Mouse (Mus musculus) neural tube, embryonic 13.5 days (tissue): Measurements from ENCODE around the gene Fam189a1. TPM values are rescaled to one million over a fixed set of nuclear protein-coding genes. Genes with fewer than 3 reads are reported as not detected.

Source experiments
- ATAC-seq: fragments of 200-750 bp; cut with Nextera tagmentation; 2 replicates; pipeline ENCODE4 v1.8.0; 2017; ENCODE audit warnings: low read depth, mild to moderate bottlenecking, moderate TSS enrichment, moderate library complexity
- H3K27ac ChIP-seq: fragments of 300-500 bp; sonication (generic); replicated peaks from 2 replicates; pipeline ENCODE4 v1.5.1; 2015; ENCODE audit warnings: moderate library complexity, mild to moderate bottlenecking, inconsistent platforms
- H3K27me3 ChIP-seq: fragments of 300-500 bp; sonication (generic); 2 replicates; pipeline ENCODE4 v1.6.1; 2015; ENCODE audit warnings: mild to moderate bottlenecking, inconsistent platforms
- H3K36me3 ChIP-seq: fragments of 300-500 bp; sonication (generic); 2 replicates; pipeline ENCODE4 v1.6.1; 2015; ENCODE audit warnings: mild to moderate bottlenecking, inconsistent platforms
- H3K4me1 ChIP-seq: fragments of 300-500 bp; sonication (generic); replicated peaks from 2 replicates; pipeline ENCODE4 v1.6.1; 2015; ENCODE audit warnings: inconsistent platforms
- H3K4me2 ChIP-seq: fragments of 300-500 bp; sonication (generic); 2 replicates; pipeline ENCODE4 v1.6.1; 2015; ENCODE audit warnings: inconsistent platforms, mild to moderate bottlenecking, moderate library complexity
- H3K4me3 ChIP-seq: fragments of 300-500 bp; sonication (generic); 2 replicates; pipeline ENCODE4 v1.5.1; 2015; ENCODE audit warnings: mild to moderate bottlenecking, inconsistent platforms
- H3K9ac ChIP-seq: fragments of 300-500 bp; sonication (generic); 2 replicates; pipeline ENCODE4 v1.6.1; 2015; ENCODE audit warnings: moderate library complexity, mild to moderate bottlenecking, inconsistent platforms
- H3K9me3 ChIP-seq: fragments of 300-500 bp; sonication (generic); 2 replicates; pipeline ENCODE4 v1.6.1; 2016; ENCODE audit warnings: inconsistent platforms
- WGBS: fragments of 180-500 bp; shearing (Covaris S2); methylation state at CpG from one replicate; pipeline ENCODE4 v1.1.7; 2015; 5-methylcytosine and 5-hydroxymethylcytosine counted together
- polyA plus RNA-seq: library from polyadenylated mRNA; unstranded; fragments of >200 nt; fragmentation: Nextera tagmentation; extraction: Ambion mirVana; gene quantifications from 2 replicates; pipeline ENCODE4 v1.2.1, GENCODE M21; 2015

The Fam189a1 gene
- polyA plus RNA-seq, 1 experiment from 2014 or later: 10.8 TPM

DNA sequence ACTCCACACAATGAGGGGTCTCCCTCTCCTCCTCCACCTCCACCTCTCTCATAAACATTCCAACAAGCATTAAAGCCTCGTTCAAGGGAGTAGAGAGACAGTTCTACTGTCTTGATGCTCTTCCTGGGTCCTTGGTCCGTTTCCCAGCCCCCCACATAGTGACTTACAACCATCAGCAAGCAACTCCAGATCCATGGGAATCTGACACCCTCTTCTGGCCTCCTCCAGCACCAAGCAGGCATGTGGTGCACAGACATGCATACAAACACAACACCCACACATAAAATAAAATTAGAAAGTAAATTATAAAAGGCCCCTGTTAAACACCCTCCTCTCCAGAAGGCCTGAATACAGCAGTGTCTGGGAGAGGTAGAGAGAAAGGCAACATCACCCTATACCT is 317.1 kb downstream of the Fam189a1 start:
- H3K4me1 ChIP-seq: peaks cover 30% of the 10 kb centered on the region
- WGBS: 67% methylated on average over 2 of the region's 2 CpGs
- H3K36me3 ChIP-seq: no peaks in the 10 kb centered on the region
- peak overlapping the region; percentile 55 for H3K4me2 ChIP-seq
- ATAC-seq: no peak; the same call in 1 of the 2 replicates
- no peak overlapping the region for H3K4me3 ChIP-seq
- no peaks in the 10 kb centered on the region for H3K9me3 ChIP-seq
- H3K27ac ChIP-seq: no peak overlapping the region
- no peak overlapping the region for H3K9ac ChIP-seq
- peaks cover 20% of the 10 kb centered on the region for H3K27me3 ChIP-seq

DNA sequence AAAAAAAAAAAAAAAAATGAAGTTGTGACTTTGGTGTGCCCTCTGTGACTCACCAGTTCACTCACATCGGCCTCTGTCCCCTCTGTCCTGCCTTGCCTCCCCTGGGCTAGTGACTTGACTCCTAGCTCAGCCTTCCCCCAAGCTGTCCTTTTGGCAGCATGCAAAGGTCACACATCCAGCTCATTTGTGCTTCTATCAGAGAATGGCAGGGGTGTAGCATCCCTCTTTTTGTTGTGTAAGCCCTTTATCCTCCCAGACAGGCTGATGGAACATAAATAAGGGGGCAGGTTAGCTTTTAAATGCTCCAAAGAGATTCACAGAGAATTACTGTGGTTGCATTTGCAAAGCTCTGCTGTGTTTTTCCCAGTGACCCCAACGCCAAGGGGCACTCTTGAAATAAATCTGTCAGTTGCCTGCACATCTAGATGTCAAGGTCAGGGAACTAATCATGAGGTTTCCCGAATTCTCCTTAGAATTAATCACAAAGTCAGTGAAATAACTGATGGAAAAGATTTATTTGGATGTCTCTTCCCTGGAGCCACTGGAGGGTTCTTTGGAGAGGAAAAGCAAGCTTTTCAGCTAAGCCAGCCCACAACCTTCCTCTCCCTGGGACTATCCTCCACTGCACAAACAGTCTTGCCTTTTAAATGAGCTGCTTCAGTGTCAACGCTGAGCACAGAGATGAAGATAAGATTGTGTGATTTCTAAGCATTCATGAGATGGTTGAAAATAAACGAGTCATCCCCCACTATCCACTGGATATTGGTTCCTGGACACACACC is 326.0 kb downstream of the Fam189a1 start:
- Histone ChIP-seq H3K4me2 (no peak overlapping the region), H3K4me3 (no peak overlapping the region), H3K9ac (no peak overlapping the region), H3K27ac (0 out of 2 replicates have a peak overlapping the region, but pooled peaks have one; percentile 38), H3K9me3 (no peaks in the 10 kb centered on the region), H3K27me3 (no peaks in the 10 kb centered on the region), H3K4me1 (peaks cover 11% of the 10 kb centered on the region), H3K36me3 (no peaks in the 10 kb centered on the region)
- peak; percentile 74 for ATAC-seq
- 14% methylated on average over 5 of the region's 5 CpGs for WGBS

DNA sequence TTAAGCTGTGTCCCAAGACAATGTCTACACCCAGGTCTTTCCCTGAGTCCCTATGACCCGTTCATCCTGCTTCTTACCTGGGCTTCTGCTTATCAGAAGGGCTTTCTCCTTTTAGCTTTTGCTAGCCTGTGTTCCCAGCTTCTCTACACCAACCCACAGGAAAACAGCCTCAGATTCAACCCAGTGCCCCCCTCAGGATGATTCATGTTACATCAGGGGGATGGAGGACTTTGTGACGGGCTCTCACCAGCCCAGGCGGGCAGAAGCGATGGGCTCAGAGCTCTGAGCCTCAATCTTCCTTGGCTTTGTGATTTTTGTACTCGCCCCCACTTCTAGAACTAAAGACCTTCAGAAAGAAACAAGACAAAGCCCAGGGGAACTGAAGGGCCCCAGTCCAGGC is 335.3 kb downstream of the Fam189a1 start:
- ATAC-seq: no peak
- no peaks in the 10 kb centered on the region for H3K27me3 ChIP-seq
- H3K9ac ChIP-seq: no peak overlapping the region
- peaks cover 5% of the 10 kb centered on the region; the same call in 1 of the 2 replicates for H3K4me1 ChIP-seq
- WGBS: 79% methylated on average over 5 of the region's 5 CpGs
- H3K27ac ChIP-seq: no peak overlapping the region
- no peaks in the 10 kb centered on the region for H3K36me3 ChIP-seq
- no peak overlapping the region for H3K4me2 ChIP-seq
- H3K9me3 ChIP-seq: no peaks in the 10 kb centered on the region
- H3K4me3 ChIP-seq: no peak overlapping the region

DNA sequence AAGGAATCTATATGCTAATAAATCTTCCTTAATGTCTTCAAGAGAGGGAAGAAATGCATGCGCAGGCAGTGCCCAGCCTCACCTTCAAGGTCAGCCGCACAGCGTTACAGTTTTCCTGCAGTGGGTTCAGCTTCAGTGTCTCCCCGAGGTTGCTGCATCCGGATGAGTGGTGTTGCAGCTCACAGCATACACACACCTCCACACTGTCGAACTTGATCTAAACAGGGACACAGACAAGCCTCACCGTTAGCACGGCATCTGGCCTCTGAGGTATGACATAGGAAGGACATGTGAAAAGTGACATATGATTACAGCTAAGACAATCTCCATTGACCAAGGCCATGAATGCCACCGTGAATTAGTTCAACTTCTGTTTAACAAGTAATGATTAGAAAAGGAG is 336.7 kb downstream of the Fam189a1 start:
- H3K27ac ChIP-seq: peak overlapping the region; percentile 42
- H3K4me3 ChIP-seq: no peak overlapping the region
- no peaks in the 10 kb centered on the region for H3K36me3 ChIP-seq
- peaks cover 5% of the 10 kb centered on the region; the same call in 1 of the 2 replicates for H3K4me1 ChIP-seq
- no peaks in the 10 kb centered on the region for H3K27me3 ChIP-seq
- no peak overlapping the region for H3K9ac ChIP-seq
- no peak for ATAC-seq
- WGBS: 73% methylated on average over 9 of the region's 9 CpGs
- no peaks in the 10 kb centered on the region for H3K9me3 ChIP-seq
- H3K4me2 ChIP-seq: no peak overlapping the region

DNA sequence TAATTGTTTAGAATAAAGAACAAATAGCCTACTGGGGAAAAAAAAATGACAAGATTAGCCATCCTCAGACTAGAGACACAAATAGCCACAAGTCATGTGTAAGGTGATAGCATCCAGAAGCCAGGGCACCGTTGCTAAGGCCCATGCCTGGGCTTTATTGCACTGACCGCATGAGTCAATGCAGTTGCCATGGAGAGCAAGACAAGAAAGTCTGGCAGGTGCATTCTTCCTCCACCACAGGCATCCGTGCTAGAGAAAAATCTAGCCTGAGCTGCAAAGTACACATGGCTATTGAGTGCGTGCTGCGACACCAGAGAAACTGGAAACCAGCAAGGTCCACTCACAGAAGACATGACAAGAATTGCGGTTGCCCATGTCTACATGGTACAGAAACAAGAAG is 347.5 kb downstream of the Fam189a1 start:
- Histone ChIP-seq H3K36me3 (no peaks in the 10 kb centered on the region), H3K9ac (no peak overlapping the region), H3K4me2 (no peak overlapping the region), H3K27me3 (no peaks in the 10 kb centered on the region), H3K4me1 (peaks cover 24% of the 10 kb centered on the region), H3K9me3 (no peaks in the 10 kb centered on the region), H3K4me3 (no peak overlapping the region), H3K27ac (no peak overlapping the region)
- ATAC-seq: 0 out of 2 replicates have a peak, but pooled peaks have one; percentile 47
- 25% methylated on average over 6 of the region's 6 CpGs for WGBS

DNA sequence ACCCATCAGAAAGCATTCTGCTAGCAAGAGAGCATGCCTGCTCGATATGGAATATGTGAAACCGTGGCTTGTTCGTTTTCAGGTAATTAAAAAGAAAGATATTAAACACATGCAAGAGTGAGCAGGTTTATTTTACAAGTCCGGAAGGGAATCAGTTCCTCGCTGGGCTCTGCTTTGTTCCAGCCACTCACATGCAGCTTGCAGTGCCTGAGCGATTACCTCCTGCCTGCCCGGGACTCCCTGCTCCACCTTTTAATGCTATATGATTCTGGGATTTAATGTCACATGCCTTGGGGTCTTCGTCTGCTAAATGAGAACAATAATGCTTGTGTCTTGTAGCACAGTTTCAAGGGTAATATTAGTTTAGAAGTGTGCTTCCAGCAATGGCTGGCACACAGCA is 351.3 kb downstream of the Fam189a1 start:
- no peak overlapping the region for H3K4me2 ChIP-seq
- H3K36me3 ChIP-seq: no peaks in the 10 kb centered on the region
- H3K27me3 ChIP-seq: no peaks in the 10 kb centered on the region
- H3K9ac ChIP-seq: no peak overlapping the region
- peaks cover 27% of the 10 kb centered on the region for H3K4me1 ChIP-seq
- 46% methylated on average over 8 of the region's 8 CpGs for WGBS
- H3K9me3 ChIP-seq: no peaks in the 10 kb centered on the region
- 0 out of 2 replicates have a peak overlapping the region, but pooled peaks have one; percentile 9 for H3K27ac ChIP-seq
- peak; percentile 58 for ATAC-seq
- H3K4me3 ChIP-seq: no peak overlapping the region

DNA sequence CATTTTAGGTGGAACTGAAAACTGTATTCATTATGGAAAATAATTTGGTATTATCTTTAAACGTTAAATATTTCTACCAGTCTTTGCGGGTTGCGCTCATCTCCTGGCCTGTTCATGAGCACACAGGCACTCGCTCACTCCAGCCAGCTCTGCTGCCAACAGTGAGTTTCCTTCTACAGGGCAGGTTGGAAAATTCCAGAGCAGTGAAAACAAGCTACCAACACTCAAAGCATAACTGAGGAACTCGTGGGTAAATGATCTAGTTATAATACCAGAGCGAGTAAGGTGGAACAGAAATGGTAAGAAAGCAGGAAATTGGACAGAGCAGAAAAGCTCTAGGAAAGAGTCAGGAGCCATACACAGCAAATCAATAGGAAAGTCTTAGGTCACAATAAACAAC is 360.8 kb downstream of the Fam189a1 start:
- Histone ChIP-seq H3K9me3 (no peaks in the 10 kb centered on the region), H3K4me1 (0 out of 2 replicates have a peak, but pooled peaks cover 4% of the 10 kb centered on the region), H3K4me2 (no peak overlapping the region), H3K9ac (no peak overlapping the region), H3K36me3 (no peaks in the 10 kb centered on the region), H3K4me3 (no peak overlapping the region), H3K27me3 (no peaks in the 10 kb centered on the region), H3K27ac (no peak overlapping the region)
- WGBS: 87% methylated on average over 6 of the region's 6 CpGs
- ATAC-seq: no peak

DNA sequence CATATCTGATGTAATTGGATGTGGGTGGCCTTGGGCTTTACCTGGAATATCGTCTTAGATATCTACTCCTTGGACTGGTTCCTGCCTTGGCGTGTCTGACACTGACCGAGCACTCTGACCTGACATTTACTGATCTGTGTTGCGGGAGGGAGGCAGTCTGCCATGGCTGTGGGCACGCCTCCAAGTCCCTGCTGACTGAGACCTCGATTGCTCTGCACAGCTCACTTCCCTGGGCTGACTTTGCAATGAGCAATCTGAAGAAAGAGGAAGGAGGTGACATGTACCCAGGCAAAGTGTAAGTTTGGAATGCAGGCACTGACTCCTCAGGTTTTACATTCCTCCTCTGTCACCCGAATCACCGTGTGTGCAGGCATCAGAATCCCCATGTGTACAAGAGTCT is 364.3 kb downstream of the Fam189a1 start:
- Histone ChIP-seq H3K27ac (no peak overlapping the region), H3K9me3 (no peaks in the 10 kb centered on the region), H3K4me2 (no peak overlapping the region), H3K36me3 (no peaks in the 10 kb centered on the region), H3K4me1 (0 out of 2 replicates have a peak, but pooled peaks cover 4% of the 10 kb centered on the region), H3K9ac (no peak overlapping the region), H3K27me3 (no peaks in the 10 kb centered on the region), H3K4me3 (no peak overlapping the region)
- no peak for ATAC-seq
- WGBS: 65% methylated on average over 8 of the region's 8 CpGs

DNA sequence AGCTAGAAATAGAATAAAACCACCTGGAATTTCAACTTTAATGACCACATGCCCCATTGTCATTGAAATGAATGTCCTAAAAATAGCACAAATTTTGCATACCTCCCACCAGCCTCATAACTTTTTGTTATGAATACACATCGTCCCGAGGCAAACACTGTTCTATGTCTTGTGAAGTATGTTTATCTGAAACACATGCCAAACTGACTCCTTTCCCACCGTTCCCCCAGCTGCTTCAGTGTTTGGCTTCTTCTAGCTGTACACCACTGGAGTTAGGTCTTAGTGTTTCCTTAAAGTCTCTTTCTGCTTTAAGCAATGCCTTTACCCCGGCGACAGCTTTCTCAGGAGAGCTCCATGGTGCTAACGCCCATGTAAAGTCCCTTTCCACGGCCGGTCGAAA is 365.2 kb downstream of the Fam189a1 start:
- no peak overlapping the region for H3K27ac ChIP-seq
- no peaks in the 10 kb centered on the region for H3K9me3 ChIP-seq
- H3K9ac ChIP-seq: no peak overlapping the region
- H3K4me3 ChIP-seq: no peak overlapping the region
- 70% methylated on average over 9 of the region's 9 CpGs for WGBS
- no peak overlapping the region for H3K4me2 ChIP-seq
- no peaks in the 10 kb centered on the region for H3K36me3 ChIP-seq
- H3K4me1 ChIP-seq: 0 out of 2 replicates have a peak, but pooled peaks cover 4% of the 10 kb centered on the region
- H3K27me3 ChIP-seq: no peaks in the 10 kb centered on the region
- no peak for ATAC-seq

DNA sequence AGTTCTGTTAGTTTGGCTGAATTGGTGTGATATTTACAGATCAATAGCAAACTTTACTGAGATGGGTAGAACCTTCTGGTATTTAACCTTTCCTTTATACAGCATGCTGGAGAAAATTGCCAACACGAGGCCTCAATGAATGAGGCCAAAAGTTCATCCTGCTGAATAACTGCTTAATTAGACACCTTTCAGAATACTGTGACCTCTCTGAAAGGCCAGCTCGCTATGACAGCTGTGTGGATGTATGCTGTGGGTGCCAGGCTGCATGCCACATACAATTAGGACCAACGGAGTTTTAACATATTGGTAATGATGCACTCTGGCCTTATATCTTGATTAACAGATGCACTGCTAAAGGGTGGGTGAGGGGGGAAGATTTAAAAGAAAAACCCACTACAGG is 371.3 kb downstream of the Fam189a1 start:
- no peak for ATAC-seq
- Histone ChIP-seq H3K9ac (no peak overlapping the region), H3K4me3 (no peak overlapping the region), H3K4me2 (no peak overlapping the region), H3K27me3 (no peaks in the 10 kb centered on the region), H3K36me3 (no peaks in the 10 kb centered on the region), H3K4me1 (peaks cover 14% of the 10 kb centered on the region), H3K27ac (no peak overlapping the region), H3K9me3 (no peaks in the 10 kb centered on the region)
- WGBS: 36% methylated on average over 3 of the region's 3 CpGs

DNA sequence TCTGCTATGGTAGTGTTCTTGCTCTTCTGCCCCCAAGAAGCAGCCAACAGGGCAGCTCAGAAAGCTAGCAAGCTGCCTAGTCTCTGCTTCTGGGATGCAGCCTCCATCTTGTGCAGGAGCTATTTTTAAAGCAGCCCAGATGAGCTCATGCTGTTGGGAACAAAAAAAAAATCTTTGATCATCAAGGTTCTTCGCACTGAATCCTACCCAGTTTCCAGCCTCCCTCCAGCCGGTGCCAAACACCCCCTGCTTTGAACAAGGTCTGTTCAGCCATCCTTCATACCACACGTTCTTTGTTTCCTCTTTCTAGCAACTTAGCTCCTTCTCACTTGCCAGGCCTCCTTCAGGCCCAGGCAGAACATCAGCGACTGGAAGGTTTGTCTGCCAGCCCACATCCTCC is 376.9 kb downstream of the Fam189a1 start:
- no peak overlapping the region for H3K9ac ChIP-seq
- H3K9me3 ChIP-seq: no peaks in the 10 kb centered on the region
- H3K27me3 ChIP-seq: no peaks in the 10 kb centered on the region
- H3K4me3 ChIP-seq: no peak overlapping the region
- H3K27ac ChIP-seq: no peak overlapping the region
- no peak overlapping the region for H3K4me2 ChIP-seq
- no peak for ATAC-seq
- H3K4me1 ChIP-seq: peaks cover 14% of the 10 kb centered on the region
- 77% methylated on average over 4 of the region's 4 CpGs for WGBS
- H3K36me3 ChIP-seq: no peaks in the 10 kb centered on the region

DNA sequence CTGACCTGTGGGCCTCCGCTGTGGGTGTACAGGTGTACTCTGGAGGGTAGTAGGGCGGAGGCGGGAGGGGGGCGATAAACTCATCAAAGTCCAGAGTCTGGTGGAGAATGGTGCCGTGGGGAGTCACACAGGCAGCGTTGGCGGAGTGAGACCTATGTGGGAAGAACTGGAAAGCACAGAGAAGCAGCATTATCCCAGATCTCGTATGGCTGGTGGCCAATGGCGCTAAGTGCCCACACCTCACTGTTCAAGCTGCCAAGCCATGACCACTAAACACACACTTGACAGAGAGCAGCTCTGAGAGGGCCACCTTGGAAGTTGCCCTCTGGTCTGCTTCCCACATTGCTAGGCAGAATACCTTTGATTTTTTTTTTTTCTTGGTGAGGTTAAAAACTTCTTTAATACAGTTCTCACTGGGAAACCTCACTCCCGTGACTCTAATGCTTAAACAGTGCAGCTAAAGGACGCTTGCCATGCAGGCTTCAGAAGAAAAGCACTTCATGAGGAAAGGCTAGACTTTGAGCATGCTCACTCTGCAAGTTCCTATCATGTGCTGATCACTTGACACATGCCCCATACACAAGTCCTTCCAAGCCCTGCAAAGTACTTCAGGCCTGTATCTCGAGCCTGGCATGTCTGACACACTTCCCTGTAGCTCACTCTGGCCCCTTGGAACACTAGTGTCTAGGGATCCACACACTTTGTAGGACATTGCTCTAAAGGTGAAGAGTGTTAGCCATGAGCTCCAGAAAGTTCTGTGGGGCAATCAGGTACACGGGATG is 379.5 kb downstream of the Fam189a1 start:
- Histone ChIP-seq H3K27ac (no peak overlapping the region), H3K27me3 (no peaks in the 10 kb centered on the region), H3K36me3 (no peaks in the 10 kb centered on the region), H3K9ac (no peak overlapping the region), H3K9me3 (no peaks in the 10 kb centered on the region), H3K4me2 (no peak overlapping the region), H3K4me1 (peaks cover 17% of the 10 kb centered on the region), H3K4me3 (no peak overlapping the region)
- ATAC-seq: no peak
- WGBS: 83% methylated on average over 13 of the region's 13 CpGs
